Mouse (Mus musculus): ENCODE measurements around the gene Gm42906.

DNA sequence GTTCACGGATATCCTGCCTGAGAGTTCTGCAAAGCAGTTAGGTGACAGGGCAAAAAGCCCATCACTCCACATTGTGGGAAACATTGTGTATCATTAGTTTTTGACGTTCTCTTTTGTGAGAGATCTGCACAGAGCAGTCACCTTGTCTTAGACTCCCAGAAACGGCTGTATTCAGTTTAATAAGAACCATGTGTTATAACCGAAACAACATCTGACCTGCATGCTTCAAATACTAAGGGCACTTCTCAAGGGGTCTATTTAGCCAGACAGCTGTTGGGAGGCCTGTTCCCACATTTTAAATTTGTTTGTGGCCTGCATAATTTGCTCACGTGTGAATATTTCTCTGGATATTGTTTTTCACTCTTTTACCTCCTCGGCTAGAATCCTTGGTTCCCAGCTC lies 357.1 kb downstream of the Gm42906 start:
- TF ChIP-seq CTCF (IDR thresholded peaks at IDR 0.05; ENCODE audit: low read depth): no peak
- TF ChIP-seq EP300 (IDR thresholded peaks at IDR 0.05; ENCODE audit: low read depth): no peak

Data from liver, postnatal 0 days (tissue).